Mouse (Mus musculus): ENCODE measurements at regions not wholly inside any gene's neighbourhood (a gene's known extent, or its start where the extent isn't known, plus 50 kb on each side); places are given as distances from the start of the nearest gene placed in this dataset.

DNA sequence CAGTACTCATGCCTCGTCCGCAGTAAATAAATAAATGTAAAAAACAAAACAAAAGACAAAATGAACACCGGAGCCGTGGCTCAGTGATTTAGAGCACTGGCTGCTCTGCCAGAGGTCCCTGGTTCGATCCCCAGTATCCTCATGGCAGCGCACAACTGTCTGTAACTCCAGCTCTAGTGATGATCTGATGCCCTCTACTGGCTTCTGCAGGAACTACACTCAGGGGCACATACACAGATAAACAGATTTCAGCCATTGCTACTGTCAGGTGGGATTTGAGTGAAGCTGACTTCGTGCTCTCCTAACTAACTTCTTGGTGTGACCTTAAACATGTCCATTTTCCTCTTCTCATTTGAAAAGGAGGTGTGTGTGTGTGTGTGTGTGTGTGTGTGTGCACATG is 82.8 kb upstream of the Vrk1 start:
- Histone ChIP-seq H3K36me3 (ENCODE audit: control insufficient read depth, insufficient read depth, low read length) (no peaks in the 10 kb centered on the region), H3K4me3 (ENCODE audit: low read depth, low read length) (no peak overlapping the region), H3K4me2 (no peak overlapping the region), H3K27me3 (ENCODE audit: control insufficient read depth, insufficient read depth, low read length) (no peaks in the 10 kb centered on the region), H3K9me3 (ENCODE audit: control insufficient read depth, low read length) (peaks cover 3% of the 10 kb centered on the region; the same call in 1 of the 2 replicates), H3K4me1 (ENCODE audit: control insufficient read depth, insufficient read depth, low read length) (peaks cover 11% of the 10 kb centered on the region; the same call in 1 of the 2 replicates), H3K27ac (ENCODE audit: low read depth, low read length) (no peak overlapping the region), H3K9ac (ENCODE audit: low read length) (no peak overlapping the region)
- no peak for ATAC-seq (ENCODE audit: low FRiP score)
- WGBS, result 91% methylated on average over 7 of the region's 7 CpGs
- no peak for DNase-seq (ENCODE audit: low spot score, missing footprints)

DNA sequence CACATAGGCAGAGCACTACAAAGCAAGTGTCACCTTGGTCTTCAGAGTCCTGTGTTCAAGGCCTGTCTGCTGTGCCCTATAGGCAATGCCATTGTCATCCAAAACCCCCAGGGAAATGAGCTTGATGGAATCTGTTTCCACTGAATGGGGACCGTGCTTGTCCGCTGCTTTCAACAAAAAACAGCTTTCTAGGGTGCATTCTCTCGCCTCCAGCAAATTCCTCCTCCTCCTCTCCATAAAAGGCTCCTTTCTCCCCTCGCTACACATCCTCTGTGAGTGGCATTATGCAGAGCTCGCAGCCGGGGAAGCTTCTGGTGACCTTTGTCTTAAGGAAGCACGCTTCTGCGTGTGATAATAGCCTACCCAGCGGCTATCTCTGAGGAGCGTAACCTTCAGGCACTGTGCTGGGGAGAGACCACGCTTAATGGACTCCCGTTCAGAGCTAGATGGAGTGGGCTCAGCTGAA is 80.5 kb upstream of the Vrk1 start:
- Histone ChIP-seq H3K4me1 (ENCODE audit: control insufficient read depth, insufficient read depth, low read length) (peaks cover 11% of the 10 kb centered on the region; the same call in 1 of the 2 replicates), H3K36me3 (ENCODE audit: control insufficient read depth, insufficient read depth, low read length) (no peaks in the 10 kb centered on the region), H3K9me3 (ENCODE audit: control insufficient read depth, low read length) (peaks cover 3% of the 10 kb centered on the region; the same call in 1 of the 2 replicates), H3K4me3 (ENCODE audit: low read depth, low read length) (no peak overlapping the region), H3K27ac (ENCODE audit: low read depth, low read length) (no peak overlapping the region), H3K27me3 (ENCODE audit: control insufficient read depth, insufficient read depth, low read length) (no peaks in the 10 kb centered on the region; the same call in 1 of the 2 replicates), H3K4me2 (no peak overlapping the region), H3K9ac (ENCODE audit: low read length) (no peak overlapping the region)
- 14% methylated on average over 12 of the region's 12 CpGs for WGBS
- peak; percentile 66; the same call in 1 of the 2 replicates for ATAC-seq (ENCODE audit: low FRiP score)
- peak; percentile 88 for DNase-seq (ENCODE audit: low spot score, missing footprints)

- Histone ChIP-seq H3K4me2 (peak overlapping the region; percentile 16), H3K27me3 (ENCODE audit: control insufficient read depth, insufficient read depth, low read length) (peaks cover 2% of the 10 kb centered on the region; the same call in 1 of the 2 replicates), H3K27ac (ENCODE audit: low read depth, low read length) (no peak overlapping the region), H3K9me3 (ENCODE audit: control insufficient read depth, low read length) (no peaks in the 10 kb centered on the region; the same call in 1 of the 2 replicates), H3K4me1 (ENCODE audit: control insufficient read depth, insufficient read depth, low read length) (no peaks in the 10 kb centered on the region), H3K36me3 (ENCODE audit: control insufficient read depth, insufficient read depth, low read length) (no peaks in the 10 kb centered on the region), H3K4me3 (ENCODE audit: low read depth, low read length) (no peak overlapping the region), H3K9ac (ENCODE audit: low read length) (no peak overlapping the region)
- WGBS, result 8% methylated on average over 22 of the region's 22 CpGs
- ATAC-seq (ENCODE audit: low FRiP score), result no peak
- DNase-seq (ENCODE audit: low spot score, missing footprints), result peak; percentile 85
Measured at GRCm38 (mm10) chr12:105935441-105935880, 74.6 kb upstream of the Vrk1 start.

GRCm38 (mm10) chr12:105936812-105937530 is 73.1 kb upstream of the Vrk1 start:
- no peaks in the 10 kb centered on the region for H3K36me3 ChIP-seq (ENCODE audit: control insufficient read depth, insufficient read depth, low read length)
- H3K4me1 ChIP-seq (ENCODE audit: control insufficient read depth, insufficient read depth, low read length), result no peaks in the 10 kb centered on the region
- H3K4me3 ChIP-seq (ENCODE audit: low read depth, low read length), result no peak overlapping the region
- peaks cover 2% of the 10 kb centered on the region; the same call in 1 of the 2 replicates for H3K27me3 ChIP-seq (ENCODE audit: control insufficient read depth, insufficient read depth, low read length)
- DNase-seq (ENCODE audit: low spot score, missing footprints) (peak; percentile 62), ATAC-seq (ENCODE audit: low FRiP score) (no peak)
- H3K27ac ChIP-seq (ENCODE audit: low read depth, low read length), result no peak overlapping the region
- no peak overlapping the region for H3K9ac ChIP-seq (ENCODE audit: low read length)
- no peaks in the 10 kb centered on the region; the same call in 1 of the 2 replicates for H3K9me3 ChIP-seq (ENCODE audit: control insufficient read depth, low read length)
- H3K4me2 ChIP-seq, result no peak overlapping the region
- 88% methylated on average over 18 of the region's 18 CpGs for WGBS

GRCm38 (mm10) chr12:105942136-105943076 is 67.6 kb upstream of the Vrk1 start:
- 80% methylated on average over 20 of the region's 20 CpGs for WGBS
- Histone ChIP-seq H3K9me3 (ENCODE audit: control insufficient read depth, low read length) (no peaks in the 10 kb centered on the region), H3K36me3 (ENCODE audit: control insufficient read depth, insufficient read depth, low read length) (no peaks in the 10 kb centered on the region), H3K27ac (ENCODE audit: low read depth, low read length) (no peak overlapping the region), H3K4me1 (ENCODE audit: control insufficient read depth, insufficient read depth, low read length) (no peaks in the 10 kb centered on the region), H3K27me3 (ENCODE audit: control insufficient read depth, insufficient read depth, low read length) (no peaks in the 10 kb centered on the region), H3K4me3 (ENCODE audit: low read depth, low read length) (no peak overlapping the region), H3K4me2 (no peak overlapping the region), H3K9ac (ENCODE audit: low read length) (no peak overlapping the region)
- peak; percentile 65 for DNase-seq (ENCODE audit: low spot score, missing footprints)
- ATAC-seq (ENCODE audit: low FRiP score), result no peak

GRCm38 (mm10) chr12:105943077-105943433 is 67.0 kb upstream of the Vrk1 start:
- no peaks in the 10 kb centered on the region for H3K36me3 ChIP-seq (ENCODE audit: control insufficient read depth, insufficient read depth, low read length)
- DNase-seq (ENCODE audit: low spot score, missing footprints) (no peak), ATAC-seq (ENCODE audit: low FRiP score) (no peak)
- H3K27me3 ChIP-seq (ENCODE audit: control insufficient read depth, insufficient read depth, low read length), result no peaks in the 10 kb centered on the region
- H3K4me2 ChIP-seq, result no peak overlapping the region
- no peak overlapping the region for H3K9ac ChIP-seq (ENCODE audit: low read length)
- H3K4me1 ChIP-seq (ENCODE audit: control insufficient read depth, insufficient read depth, low read length), result no peaks in the 10 kb centered on the region
- no peak overlapping the region for H3K27ac ChIP-seq (ENCODE audit: low read depth, low read length)
- H3K9me3 ChIP-seq (ENCODE audit: control insufficient read depth, low read length), result no peaks in the 10 kb centered on the region
- no peak overlapping the region for H3K4me3 ChIP-seq (ENCODE audit: low read depth, low read length)
- 90% methylated on average over 8 of the region's 8 CpGs for WGBS

DNA sequence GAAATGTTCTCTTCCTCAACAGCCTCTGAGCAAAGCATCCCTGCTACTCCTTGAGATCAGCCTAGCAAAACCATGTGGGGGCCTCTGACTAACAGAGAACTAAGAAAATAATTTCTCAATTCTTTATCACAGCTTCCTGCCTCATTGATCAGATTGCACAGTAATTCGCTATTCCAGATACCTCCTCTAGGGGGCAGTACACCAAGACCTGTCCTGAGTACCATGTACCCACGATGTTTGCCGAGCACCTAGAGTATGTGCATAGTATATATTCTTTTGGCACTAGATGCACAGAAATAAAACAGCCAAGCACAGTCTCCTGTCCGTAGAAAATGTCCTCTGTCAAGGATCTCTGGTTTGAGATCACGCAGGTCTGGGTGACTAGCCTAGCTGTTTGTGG is 62.7 kb upstream of the Vrk1 start:
- Histone ChIP-seq H3K36me3 (ENCODE audit: control insufficient read depth, insufficient read depth, low read length) (no peaks in the 10 kb centered on the region), H3K9me3 (ENCODE audit: control insufficient read depth, low read length) (no peaks in the 10 kb centered on the region), H3K9ac (ENCODE audit: low read length) (no peak overlapping the region), H3K27me3 (ENCODE audit: control insufficient read depth, insufficient read depth, low read length) (no peaks in the 10 kb centered on the region), H3K27ac (ENCODE audit: low read depth, low read length) (no peak overlapping the region), H3K4me1 (ENCODE audit: control insufficient read depth, insufficient read depth, low read length) (no peaks in the 10 kb centered on the region), H3K4me2 (no peak overlapping the region), H3K4me3 (ENCODE audit: low read depth, low read length) (no peak overlapping the region)
- ATAC-seq (ENCODE audit: low FRiP score) (no peak), DNase-seq (ENCODE audit: low spot score, missing footprints) (no peak)
- 57% methylated on average over 5 of the region's 5 CpGs for WGBS

DNA sequence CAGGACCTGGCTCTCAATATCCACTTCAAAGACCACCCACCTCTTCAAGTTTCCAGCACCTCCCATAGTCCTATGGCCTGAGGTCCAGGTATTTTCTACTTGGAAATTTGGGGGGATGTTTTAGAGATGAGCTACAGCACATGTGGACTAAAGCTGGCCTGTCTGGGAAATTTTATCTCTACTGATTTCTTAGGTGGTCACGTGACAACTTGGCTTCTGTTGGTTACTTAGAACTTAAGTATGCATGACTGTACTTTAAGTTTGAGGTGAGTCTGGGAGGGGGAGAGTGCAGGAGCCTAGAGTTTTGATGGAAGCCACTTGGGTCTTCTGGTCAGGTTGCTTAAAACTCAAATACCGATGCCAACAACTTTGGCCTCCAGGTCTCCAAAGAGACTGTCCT is 61.7 kb upstream of the Vrk1 start:
- H3K4me1 ChIP-seq (ENCODE audit: control insufficient read depth, insufficient read depth, low read length), result no peaks in the 10 kb centered on the region
- no peak for ATAC-seq (ENCODE audit: low FRiP score)
- WGBS, result 89% methylated on average over 2 of the region's 2 CpGs

More for the DNA sequence above, 61.7 kb upstream of the Vrk1 start:
- no peak overlapping the region for H3K27ac ChIP-seq (ENCODE audit: low read depth, low read length)
- H3K27me3 ChIP-seq (ENCODE audit: control insufficient read depth, insufficient read depth, low read length), result no peaks in the 10 kb centered on the region
- no peaks in the 10 kb centered on the region for H3K36me3 ChIP-seq (ENCODE audit: control insufficient read depth, insufficient read depth, low read length)
- H3K9me3 ChIP-seq (ENCODE audit: control insufficient read depth, low read length), result no peaks in the 10 kb centered on the region
- H3K4me2 ChIP-seq, result no peak overlapping the region
- H3K9ac ChIP-seq (ENCODE audit: low read length), result no peak overlapping the region
- H3K4me3 ChIP-seq (ENCODE audit: low read depth, low read length), result no peak overlapping the region
- peak; percentile 39 for DNase-seq (ENCODE audit: low spot score, missing footprints)
